Mouse (Mus musculus) gastrocnemius, postnatal 14 days (tissue): ENCODE measurements at regions not wholly inside any gene's neighbourhood (a gene's known extent, or its start where the extent isn't known, plus 50 kb on each side); places are given as distances from the start of the nearest gene placed in this dataset.

ENCODE experiments used
- DNase-seq: peaks from one replicate; pipeline ENCODE4 v3.0.0; 2021; ENCODE audit warnings: mixed read lengths
- intact Hi-C: fragments of 180-260 bp; cut with DNase I; formaldehyde crosslinking; loops from one replicate; pipeline ENCODE4 v1.15.1; 2025; ENCODE audit warnings: low total_unique reads

- DNase-seq: no peak
- intact Hi-C loops: no loop called here
Measured at GRCm38 (mm10) chr15:51601128-51601855, 2283.4 kb upstream of the Gm7489 start.

GRCm38 (mm10) chr15:51621455-51621854, 2263.3 kb upstream of the Gm7489 start:
- intact Hi-C loops: no loop called here
- no peak for DNase-seq

GRCm38 (mm10) chr15:51627463-51627862, 2257.2 kb upstream of the Gm7489 start:
- intact Hi-C loops: no loop called here
- DNase-seq: no peak

- no peak for DNase-seq
- intact Hi-C loops: no loop called here
Measured at GRCm38 (mm10) chr15:51628518-51628917, 2256.2 kb upstream of the Gm7489 start.

DNA sequence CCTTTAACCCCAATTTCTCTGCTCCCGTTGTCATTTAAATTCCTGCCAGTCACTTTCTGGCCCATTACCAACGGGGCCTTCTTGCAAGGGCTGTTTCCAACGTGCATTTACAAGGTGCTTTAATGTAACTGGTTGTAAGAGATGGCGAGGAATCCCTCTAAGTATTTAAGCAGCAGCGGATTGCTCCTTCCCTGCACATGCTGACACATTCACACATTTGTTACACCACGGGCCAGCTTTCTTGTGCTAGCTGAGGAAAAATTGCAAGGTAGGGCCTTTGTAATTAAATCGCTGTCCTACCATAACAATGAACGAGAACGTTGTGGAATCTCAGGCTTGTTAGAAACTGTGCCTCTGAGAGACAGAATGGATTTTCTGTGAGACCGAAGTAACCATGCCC, 2252.8 kb upstream of the Gm7489 start:
- intact Hi-C loops: no loop called here
- DNase-seq: no peak

GRCm38 (mm10) chr15:51633068-51633467, 2251.6 kb upstream of the Gm7489 start:
- DNase-seq: no peak

DNA sequence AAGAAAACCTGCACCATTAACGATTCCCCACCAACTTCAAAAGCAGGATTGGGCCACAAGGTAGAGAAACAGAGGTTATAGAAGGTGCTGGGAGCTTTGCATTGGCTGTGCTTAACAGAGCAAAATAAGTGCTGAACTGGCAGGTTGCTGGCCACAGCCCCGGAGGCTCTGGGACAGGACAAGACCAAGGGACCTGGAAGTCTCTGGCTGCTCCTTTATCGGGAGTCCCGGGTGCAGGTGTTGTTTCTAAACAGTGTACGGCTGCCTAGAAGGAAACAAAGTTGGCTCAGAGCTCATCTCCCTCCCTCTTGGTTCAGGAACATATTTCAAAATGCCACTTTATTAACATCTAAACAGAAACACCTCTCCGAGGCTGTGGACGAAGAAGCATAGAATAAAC, 2250.0 kb upstream of the Gm7489 start:
- no peak for DNase-seq
- intact Hi-C loops: no loop called here

More at GRCm38 (mm10) chr15:51633068-51633467, 2251.6 kb upstream of the Gm7489 start:
- intact Hi-C loops: no loop called here

DNA sequence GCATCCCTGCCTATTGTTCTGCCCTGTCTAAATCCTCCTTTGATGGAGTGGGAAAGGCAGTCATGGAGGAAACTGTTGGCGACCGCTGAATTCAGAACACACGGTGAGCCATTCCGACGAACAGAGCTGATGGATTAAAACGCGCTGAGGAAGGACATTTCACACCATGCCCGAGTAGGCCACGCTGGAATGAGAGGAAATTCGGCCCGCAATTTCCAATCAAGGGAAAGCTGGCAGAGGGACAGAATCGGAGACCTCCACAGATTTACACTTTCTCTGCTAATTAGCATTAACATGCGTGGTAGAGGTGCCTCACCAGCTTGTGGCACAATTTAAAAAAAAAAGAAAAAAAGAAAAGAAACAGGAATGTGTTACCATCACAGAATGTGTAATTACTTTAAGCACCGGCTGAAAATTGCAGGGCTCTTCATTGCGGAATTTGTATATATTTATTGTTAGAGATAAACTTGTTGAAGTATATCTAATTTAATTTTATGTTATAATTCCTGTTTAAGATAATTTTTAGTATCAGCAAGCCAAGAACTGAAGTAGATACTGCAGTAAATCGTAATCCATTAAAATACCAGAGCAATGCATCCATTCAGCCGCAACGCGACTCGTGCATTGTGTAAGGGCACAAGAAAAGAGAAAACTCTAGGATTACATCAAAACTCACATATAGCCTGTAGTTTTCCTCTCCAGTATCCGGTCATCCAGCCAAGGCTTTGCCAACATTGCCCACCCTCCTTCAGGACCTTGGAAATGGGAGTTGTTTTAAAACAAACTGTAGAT, 2249.4 kb upstream of the Gm7489 start:
- intact Hi-C loops: no loop called here
- DNase-seq: no peak

- DNase-seq: no peak
- intact Hi-C loops: no loop called here
Measured at GRCm38 (mm10) chr15:51637570-51637969, 2247.1 kb upstream of the Gm7489 start.

DNA sequence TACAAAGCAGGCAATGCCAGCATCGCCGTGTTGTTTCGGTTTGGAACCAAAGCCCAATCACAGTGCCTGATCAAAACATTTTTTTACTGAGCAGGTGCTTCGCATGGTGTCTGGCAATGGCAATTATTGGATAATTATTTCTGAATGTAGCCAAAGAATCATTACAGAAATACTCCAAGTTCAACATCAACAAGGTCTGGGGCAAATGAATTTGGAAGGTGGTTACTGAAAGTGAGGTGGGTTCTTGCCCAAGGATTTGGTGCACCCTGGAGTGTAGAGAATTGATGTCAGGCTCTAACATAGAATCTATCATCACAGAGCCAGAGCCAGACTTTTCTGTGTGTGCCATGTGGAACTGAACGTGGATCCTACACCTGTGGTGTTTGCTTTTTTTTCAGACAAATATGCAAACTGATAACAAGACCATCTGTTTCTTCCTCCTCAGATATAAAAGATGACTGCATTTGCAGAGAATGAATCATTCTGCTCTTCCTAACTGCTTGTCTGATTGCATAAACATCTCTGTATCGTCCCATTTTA, 2240.9 kb upstream of the Gm7489 start:
- no peak for DNase-seq
- intact Hi-C loops: no loop called here

DNA sequence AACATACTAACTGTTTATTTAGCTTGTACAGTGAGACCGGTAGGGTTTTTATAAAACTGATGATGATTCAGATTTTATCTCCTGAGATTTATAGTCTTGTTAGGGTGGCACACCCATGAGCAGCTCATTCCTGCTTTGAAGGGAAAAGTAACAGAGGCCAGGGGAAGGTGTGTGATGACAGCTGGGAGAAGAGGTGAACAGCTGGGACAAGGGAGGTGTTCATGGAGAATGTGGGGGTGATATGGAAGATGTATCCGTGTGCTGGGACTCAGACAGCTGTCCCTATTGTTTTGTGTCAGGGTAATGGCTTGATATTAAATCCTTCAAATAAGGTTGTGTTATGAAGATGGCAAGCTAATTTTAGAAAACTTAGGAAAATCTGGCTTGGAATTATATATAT, 2238.4 kb upstream of the Gm7489 start:
- intact Hi-C loops: no loop called here
- no peak for DNase-seq

DNA sequence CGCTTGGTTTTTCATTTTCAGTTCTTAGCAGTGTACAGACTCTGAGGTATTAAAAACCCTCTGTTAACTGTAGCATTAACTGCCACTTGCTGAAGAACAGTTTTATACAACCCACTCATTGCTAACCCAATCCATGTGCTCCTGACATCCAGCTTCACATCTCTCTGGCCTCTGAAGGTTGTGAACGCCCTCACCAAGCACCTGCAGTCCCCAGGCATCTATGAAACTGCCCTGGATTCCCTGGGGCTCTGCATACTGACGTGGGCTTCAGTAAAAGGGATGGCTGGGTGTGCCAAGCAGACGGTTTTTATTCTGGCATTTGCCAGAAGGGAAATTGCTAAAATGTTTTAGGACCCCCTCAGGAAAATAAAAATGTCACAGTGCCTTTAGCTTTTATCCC, 2232.2 kb upstream of the Gm7489 start:
- DNase-seq: no peak
- intact Hi-C loops: no loop called here

DNA sequence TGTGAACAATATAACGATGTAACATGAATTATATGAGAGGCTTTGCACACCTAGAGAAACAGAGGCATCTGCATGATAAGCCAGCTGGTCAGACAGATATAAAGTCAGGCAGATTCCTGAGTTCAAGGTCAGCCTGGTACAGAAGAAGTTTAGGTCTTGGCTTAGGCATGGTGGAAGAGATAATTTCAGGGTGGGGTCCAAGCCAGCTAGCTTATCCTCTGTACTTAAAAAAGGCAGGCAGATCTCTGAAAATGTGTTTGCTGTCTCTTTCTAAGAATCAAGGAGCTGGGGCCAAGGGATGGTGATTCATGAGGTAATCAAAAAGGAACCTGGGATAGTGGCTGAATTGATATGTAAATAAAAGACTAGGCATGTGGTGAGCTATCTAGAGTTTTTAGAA, 2227.1 kb upstream of the Gm7489 start:
- DNase-seq: no peak
- intact Hi-C loops: no loop called here

DNA sequence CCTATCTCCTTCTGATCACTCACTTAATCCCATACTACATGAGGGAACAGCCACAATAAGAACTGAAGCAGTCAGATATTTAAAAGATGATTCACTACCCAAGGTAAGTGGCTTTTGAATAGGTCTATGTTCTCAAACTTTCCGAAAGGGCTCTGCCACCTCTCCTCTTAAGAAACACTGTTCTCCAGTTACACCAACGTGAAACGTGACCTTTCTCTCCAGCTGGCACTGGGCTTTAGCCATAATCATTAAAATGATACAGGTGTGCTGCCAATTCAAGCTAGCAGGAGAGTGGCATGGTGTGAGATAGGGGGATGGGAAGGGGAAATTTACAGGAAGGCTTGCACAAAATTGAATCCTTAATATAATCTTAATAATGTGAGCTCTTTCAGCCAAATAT, 2216.4 kb upstream of the Gm7489 start:
- DNase-seq: no peak
- intact Hi-C loops: no loop called here

DNA sequence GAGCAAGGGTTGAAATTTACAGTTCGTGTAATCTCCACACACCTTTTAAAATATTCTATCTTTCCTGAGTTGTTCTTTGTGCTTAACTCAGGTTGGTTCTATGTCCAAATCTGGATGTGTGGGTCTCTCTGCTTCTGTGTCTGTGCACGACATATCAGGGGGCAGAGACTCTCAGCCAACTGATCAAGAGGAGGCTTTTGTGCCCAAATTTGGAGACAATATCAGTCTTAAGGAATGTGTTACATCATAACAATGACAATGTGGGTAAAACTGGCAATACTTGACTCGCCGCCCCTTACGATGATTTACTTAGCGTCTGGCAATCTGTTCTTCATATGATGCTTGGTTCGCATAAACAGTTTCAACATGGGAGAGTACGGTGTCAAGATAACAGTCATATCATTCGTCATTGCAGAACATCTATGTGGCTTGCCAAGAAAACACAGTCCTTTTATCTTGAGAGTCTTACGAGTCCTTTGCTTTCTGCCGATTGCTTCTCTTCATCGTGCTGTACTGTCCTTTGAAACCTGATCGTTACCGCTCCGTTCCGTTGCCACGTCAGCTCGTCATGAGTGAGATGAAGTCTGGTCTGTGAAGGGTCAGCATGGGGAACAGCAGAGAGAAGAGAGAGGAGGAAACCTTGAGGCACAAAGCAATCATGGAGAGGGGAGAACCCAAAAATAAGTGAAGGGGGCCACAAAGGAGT, 2212.9 kb upstream of the Gm7489 start:
- DNase-seq: no peak

GRCm38 (mm10) chr15:51673483-51673882, 2211.2 kb upstream of the Gm7489 start:
- no peak for DNase-seq
- intact Hi-C loops: no loop called here

More for the DNA sequence above, 2212.9 kb upstream of the Gm7489 start:
- intact Hi-C loops: no loop called here

DNA sequence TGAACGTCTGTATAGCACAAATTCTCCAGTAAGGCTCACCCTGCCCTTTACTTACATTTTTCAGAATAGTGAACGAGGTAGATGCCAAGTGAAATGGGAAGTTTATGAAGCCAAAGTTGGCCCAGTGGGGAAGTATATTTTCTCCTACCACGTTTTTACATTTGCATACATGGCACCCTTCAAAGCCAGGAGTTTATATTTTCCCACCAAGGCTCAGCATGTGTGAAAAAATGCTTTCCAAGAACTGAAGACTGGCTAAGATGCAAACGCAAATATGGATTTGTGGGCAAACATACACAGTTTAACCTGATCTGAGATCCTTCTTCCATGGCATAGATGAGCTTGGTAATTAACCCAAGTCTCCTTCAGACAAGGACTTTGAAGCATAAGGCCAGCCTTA, 2209.4 kb upstream of the Gm7489 start:
- intact Hi-C loops: no loop called here
- DNase-seq: no peak

DNA sequence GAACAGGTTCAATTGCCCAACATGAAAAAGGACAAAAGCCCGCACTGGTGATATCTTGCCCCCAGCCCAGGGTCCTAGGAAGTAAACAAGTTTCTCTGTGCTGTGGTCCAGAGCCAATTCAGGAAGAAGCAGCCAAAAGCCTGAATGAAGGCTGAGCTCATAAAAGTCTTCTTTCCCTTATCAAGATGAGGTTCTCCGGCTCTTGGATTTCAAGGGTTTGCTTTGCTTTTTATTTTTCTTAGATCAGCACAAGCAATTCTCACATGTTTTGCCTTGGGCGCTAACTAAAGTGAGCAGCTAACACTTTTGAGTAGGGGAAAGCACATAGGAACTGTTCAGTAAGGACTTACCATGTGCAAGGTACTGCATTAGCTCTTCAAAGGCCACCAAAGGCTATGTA, 2208.0 kb upstream of the Gm7489 start:
- intact Hi-C loops: no loop called here
- DNase-seq: no peak

- DNase-seq: no peak
- intact Hi-C loops: no loop called here
Measured at GRCm38 (mm10) chr15:51677266-51677665, 2207.4 kb upstream of the Gm7489 start.

- intact Hi-C loops: no loop called here
- no peak for DNase-seq
Measured at GRCm38 (mm10) chr15:51679186-51679902, 2205.4 kb upstream of the Gm7489 start.
